Mouse (Mus musculus): ENCODE results near the gene Angptl6.

Gene Angptl6

GRCm38 (mm10) chr9:20879097-20879792 is at the start of gene Angptl6:
Angptl6 (minus strand) TSS chr9:20879727.
- no peak for DNase-seq (ENCODE audit: low spot score in 2 of 2)

DNA sequence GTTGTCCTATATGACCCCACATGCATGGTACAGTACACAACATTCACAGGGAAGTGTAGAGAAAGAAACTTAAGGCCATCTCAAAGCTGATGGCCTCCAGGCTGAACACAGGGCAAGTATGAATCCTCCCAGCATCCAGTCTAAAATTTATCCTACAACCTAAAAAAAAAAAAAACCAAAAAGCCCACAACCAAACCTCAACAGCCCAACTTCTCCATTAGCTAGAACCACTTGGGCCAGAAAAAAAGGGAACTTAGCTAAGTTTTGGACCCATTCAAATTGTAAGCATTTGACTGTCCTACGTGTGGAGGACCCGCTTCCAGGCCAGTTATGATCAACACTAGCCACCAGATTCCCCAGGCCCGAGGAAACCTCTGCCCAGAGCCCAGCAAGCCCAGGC is 43.7 kb upstream of the Angptl6 start:
- DNase-seq (ENCODE audit: low spot score in 2 of 2), result no peak

DNA sequence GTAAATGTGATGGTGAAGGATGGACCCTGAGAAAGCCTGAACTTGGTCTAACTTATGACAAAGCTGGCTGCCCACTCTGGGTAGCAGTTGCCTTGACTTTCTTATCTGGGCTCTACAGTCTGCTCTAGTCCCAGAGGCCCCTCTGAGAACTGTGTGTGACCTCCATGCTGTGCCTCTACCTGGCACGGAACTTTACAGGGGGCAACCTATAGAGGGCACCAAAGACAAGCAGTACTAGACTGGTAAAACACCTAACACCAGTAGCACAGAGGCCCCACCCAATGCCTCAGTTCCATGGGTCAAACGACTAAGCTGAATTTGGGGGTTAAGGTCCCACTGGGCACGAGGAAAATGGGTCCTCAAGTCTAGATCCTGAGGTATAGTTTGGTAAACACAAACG is 36.6 kb upstream of the Angptl6 start:
- DNase-seq (ENCODE audit: low spot score in 2 of 2), result no peak

DNA sequence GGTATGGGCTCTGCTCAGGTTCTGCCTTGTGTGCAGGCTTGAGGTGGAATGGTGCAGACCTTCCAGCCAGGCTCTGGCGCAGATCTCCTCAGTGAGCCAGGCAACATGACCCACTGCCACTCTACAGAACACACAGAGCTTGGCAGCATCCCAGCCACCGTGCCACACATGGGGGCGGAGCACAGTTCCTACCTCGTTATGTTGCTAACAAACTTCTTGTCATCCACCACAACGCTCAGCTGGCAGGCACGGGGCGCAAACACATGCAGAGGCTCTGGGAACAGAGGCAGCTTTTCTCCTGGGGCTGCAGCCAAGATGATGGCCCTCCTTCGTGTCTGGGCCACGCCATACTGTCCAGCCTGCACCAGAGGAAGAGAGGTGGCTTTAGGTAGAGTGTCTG is 30.4 kb upstream of the Angptl6 start:
- DNase-seq (ENCODE audit: low spot score in 2 of 2), result no peak

GRCm38 (mm10) chr9:20902174-20902491 is 22.6 kb upstream of the Angptl6 start:
- DNase-seq (ENCODE audit: low spot score in 2 of 2), result no peak

GRCm38 (mm10) chr9:20901466-20902173 is 22.1 kb upstream of the Angptl6 start:
- DNase-seq (ENCODE audit: low spot score in 2 of 2), result no peak

DNA sequence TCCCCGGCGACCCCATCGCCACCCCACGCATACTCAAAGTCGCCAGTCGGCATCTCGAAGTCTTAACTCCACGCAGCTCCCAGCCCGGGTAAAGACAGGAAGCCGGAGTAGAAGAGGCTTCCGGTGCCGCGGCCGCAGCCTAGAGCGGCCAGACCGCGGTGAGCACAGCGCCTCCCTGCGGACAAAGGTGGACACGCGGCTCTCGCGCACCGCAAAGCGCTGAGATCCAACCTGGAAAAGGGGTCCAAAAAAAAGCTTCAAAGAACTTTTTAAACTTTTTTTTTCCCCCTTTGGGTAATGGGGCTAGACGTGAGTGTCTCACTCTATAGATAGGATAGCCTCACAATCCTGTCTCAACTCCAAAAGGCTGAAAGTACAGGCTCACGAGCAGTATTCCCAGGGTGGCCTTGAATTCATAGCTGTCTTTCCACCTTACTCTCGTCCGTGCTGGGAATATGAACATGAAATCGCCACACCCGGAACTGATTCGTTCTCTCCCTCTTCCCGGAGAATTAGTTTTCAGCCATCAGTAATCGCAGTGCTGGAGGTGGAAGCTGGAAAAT is 19.1 kb upstream of the Angptl6 start, which contains the start of gene Eif3g:
Gene Eif3g (minus strand): TSS at position 113 of the 563 bp plus-strand sequence.
- peak in 1 of 2 experiments; percentile 84 for DNase-seq (ENCODE audit: low spot score in 2 of 2)

- no peak for DNase-seq (ENCODE audit: low spot score in 2 of 2)
Observed at GRCm38 (mm10) chr9:20897736-20898510, 18.4 kb upstream of the Angptl6 start.

- DNase-seq (ENCODE audit: low spot score in 2 of 2), result no peak
Observed at GRCm38 (mm10) chr9:20895382-20895781, 15.9 kb upstream of the Angptl6 start.

GRCm38 (mm10) chr9:20894629-20895028 is 15.1 kb upstream of the Angptl6 start:
- peak in 1 of 2 experiments; percentile 11 for DNase-seq (ENCODE audit: low spot score in 2 of 2)

- peak in 1 of 2 experiments; percentile 10 for DNase-seq (ENCODE audit: low spot score in 2 of 2)
Observed at GRCm38 (mm10) chr9:20893590-20894343, 14.2 kb upstream of the Angptl6 start.

DNA sequence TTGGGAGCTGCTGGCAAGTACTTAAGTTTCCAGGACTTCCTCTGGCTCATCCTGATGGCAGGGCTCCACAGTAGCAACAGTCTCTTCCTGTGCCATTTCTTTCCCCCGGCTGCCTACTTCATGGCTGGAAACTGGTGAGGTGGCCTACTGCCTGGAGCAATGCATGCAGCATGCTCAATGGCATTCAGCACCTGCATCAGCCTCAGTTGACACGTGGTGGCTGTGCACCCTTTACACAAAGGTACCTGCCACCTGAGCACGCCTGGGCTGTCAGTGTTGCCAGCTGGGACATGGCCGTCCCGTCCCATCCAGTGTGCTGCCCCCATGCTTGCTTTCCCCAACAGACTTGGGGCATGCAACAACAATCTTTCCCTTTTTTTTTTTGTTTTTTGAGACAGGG is 13.5 kb upstream of the Angptl6 start:
- DNase-seq (ENCODE audit: low spot score in 2 of 2), result peak in 1 of 2 experiments; percentile 10

GRCm38 (mm10) chr9:20892104-20892653 is 12.7 kb upstream of the Angptl6 start:
- DNase-seq (ENCODE audit: low spot score in 2 of 2), result no peak

DNA sequence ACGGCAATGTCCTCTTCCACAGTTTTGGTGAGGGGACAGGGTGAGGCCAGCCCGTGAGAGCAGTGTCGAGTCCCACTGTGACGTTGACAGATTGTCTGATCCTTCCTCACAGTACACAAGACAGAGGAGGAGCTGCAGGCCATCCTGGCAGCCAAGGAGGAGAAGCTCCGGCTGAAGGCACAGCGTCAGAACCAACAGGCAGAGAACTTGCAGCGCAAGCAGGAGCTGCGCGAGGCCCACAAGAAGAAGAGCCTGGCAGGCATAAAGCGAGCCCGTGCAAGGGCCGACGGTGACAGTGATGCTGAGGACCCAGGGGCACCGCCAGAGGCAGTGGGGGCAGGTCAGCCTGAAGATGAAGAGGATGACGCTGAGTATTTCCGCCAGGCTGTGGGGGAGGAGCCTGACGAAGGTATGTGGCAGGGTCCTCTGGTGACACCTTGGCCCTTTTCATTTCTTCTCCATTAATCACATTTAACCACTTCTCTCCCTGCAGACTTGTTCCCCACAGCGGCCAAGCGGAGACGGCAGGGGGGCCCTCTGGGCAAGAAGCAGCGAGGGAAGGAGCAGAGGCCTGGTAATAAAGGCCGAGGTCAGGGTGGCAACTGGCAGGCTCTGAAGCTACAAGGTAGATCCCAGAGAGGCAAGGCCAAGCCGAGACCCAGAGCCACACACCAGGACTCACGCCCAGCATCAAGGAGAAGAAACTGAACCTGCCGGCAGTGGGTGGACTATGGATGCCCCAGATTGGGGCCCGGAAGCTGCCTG is 12.0 kb upstream of the Angptl6 start:
- DNase-seq (ENCODE audit: low spot score in 2 of 2), result peak in 1 of 2 experiments; percentile 8

DNA sequence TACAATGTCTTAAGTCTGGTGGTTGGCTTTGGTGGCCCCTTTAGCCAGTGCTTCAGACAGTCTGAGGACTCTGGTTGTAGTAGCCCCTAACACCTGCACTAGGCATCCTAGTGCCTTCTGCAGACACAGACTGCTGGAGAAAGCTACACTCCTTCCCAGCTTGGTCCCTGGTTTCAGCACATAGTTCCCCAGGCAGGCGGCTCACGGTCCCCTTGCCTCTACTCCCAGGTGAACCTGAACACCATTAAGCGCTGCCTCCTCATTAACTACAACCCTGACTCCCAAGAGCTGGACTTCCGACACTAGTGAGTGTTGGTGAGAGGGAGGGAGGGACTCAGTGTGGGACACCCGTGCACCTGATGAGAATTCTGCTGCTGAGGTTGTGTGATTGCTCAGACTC is 10.9 kb upstream of the Angptl6 start:
- DNase-seq (ENCODE audit: low spot score in 2 of 2), result no peak

DNA sequence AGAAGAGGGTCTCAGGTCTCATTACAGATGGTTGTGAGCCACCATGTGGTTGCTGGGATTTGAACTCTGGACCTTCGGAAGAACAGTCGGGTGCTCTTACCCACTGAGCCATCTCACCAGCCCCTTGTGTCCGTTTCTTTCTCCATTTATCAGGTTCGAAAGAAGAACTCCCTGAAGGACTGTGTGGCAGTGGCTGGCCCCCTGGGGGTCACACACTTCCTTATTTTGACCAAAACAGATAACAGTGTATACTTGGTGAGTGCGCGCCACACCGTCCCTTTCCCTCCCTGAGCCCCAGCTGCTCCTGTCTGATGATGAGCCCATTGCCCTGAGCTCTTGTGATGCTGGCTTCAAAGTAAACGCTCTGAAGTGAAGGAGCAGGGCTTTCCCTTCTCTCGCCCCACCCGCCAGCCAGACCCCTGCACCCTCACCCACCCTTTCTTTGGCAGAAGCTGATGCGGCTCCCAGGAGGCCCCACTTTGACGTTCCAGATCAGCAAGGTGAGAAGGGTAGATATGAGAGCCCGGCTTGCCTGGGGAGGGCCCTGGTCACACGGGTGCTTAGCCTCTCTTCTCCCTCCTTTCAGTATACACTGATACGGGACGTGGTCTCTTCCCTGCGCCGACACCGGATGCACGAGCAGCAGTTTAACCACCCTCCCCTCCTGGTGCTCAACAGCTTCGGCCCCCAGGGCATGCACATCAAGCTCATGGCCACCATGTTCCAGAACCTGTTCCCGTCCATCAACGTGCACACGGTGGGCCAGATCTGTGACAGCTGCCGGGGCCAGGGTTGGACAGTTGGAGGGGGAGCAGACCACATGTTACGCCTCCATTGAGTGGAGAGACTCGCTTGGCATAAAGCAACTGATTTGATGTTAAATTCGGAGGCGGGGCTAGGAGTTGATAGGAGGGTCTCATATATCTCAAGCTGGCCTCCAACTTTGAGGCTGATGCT is 9.9 kb upstream of the Angptl6 start:
- no peak for DNase-seq (ENCODE audit: low spot score in 2 of 2)

GRCm38 (mm10) chr9:20888386-20888765 is 8.8 kb upstream of the Angptl6 start:
- no peak for DNase-seq (ENCODE audit: low spot score in 2 of 2)

GRCm38 (mm10) chr9:20887704-20888385 is 8.3 kb upstream of the Angptl6 start, which contains the start of gene Ppan:
Ppan (plus strand) TSS chr9:20888175.
- DNase-seq (ENCODE audit: low spot score in 2 of 2), result peak; percentile 91 to 96

DNA sequence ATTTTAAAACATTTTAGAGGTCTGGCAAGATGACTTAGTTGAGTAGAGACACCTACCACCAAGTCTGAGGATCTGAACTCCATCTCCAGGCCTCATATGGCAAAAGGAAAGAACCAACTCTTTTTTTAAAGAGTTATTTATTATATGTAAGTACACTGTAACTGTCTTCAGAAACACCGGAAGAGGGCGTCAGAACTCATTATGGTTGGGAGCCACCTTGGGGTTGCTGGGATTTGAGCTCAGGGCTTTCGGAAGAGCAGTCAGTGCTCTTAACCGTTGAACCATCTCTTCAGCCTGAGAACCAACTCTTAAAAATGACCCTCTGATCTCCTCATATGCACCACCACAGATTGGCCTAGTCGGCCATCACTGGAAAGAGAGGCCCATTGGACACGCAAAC is 7.7 kb upstream of the Angptl6 start:
- DNase-seq (ENCODE audit: low spot score in 2 of 2), result no peak
